Mouse (Mus musculus) forebrain, embryonic 10.5 days (tissue): Measurements from ENCODE around the gene Adar. TPM values are rescaled to one million over a fixed set of nuclear protein-coding genes. Genes with fewer than 3 reads are reported as not detected.
A peak's percentile ranks its signal among the peaks of the same experiment; 100 is the strongest.

Experiments
- DNase-seq: peaks from one replicate; pipeline ENCODE4 v3.0.0-alpha.2; 2017; ENCODE audit warnings: low spot score; ENCODE audit errors: extremely low spot score
- H3K27ac ChIP-seq: fragments of 300-500 bp; sonication (generic); 2 replicates; pipeline ENCODE4 v1.5.1; 2016; ENCODE audit warnings: mild to moderate bottlenecking
- H3K27me3 ChIP-seq: fragments of 300-500 bp; sonication (generic); 2 replicates; pipeline ENCODE4 v1.6.1; 2016; ENCODE audit warnings: mild to moderate bottlenecking; ENCODE audit not compliant: poor library complexity, severe bottlenecking
- H3K36me3 ChIP-seq: fragments of 300-500 bp; sonication (generic); replicated peaks from 2 replicates; pipeline ENCODE4 v1.6.1; 2016; ENCODE audit warnings: mild to moderate bottlenecking, moderate library complexity
- H3K4me1 ChIP-seq: fragments of 300-500 bp; sonication (generic); 2 replicates; pipeline ENCODE4 v1.6.1; 2016
- H3K4me3 ChIP-seq: fragments of 300-500 bp; sonication (generic); 2 replicates; pipeline ENCODE4 v1.5.1; 2016; ENCODE audit warnings: mild to moderate bottlenecking, moderate library complexity
- H3K9me3 ChIP-seq: fragments of 300-500 bp; sonication (generic); 2 replicates; pipeline ENCODE4 v1.6.1; 2016; ENCODE audit warnings: mild to moderate bottlenecking, moderate library complexity
- WGBS: fragments of 180-500 bp; shearing (Covaris S2); methylation state at CpG from one replicate; pipeline ENCODE4 v1.1.7; 2016; 5-methylcytosine and 5-hydroxymethylcytosine counted together
- polyA plus RNA-seq: library from polyadenylated mRNA; unstranded; fragments of >200 nt; fragmentation: Nextera tagmentation; extraction: Ambion mirVana; gene quantifications from 2 replicates; pipeline ENCODE4 v1.2.1, GENCODE M21; 2016

Adar gene
- polyA plus RNA-seq = 16.3 and 16.4 TPM in 2 replicates

GRCm38 (mm10) chr3:89714359-89715206 lies at the start of gene Adar:
TSS of gene Adar (plus strand) at chr3:89715022.
- H3K9me3 ChIP-seq = no peaks in the 10 kb centered on the region
- H3K4me1 ChIP-seq = peaks cover 20% of the 10 kb centered on the region
- peak; percentile 87 for DNase-seq
- peaks cover 10% of the 10 kb centered on the region; the same call in 1 of the 2 replicates for H3K27me3 ChIP-seq
- peak within 1 kb of the TSS; percentile 100 for H3K4me3 ChIP-seq
- WGBS = 7% methylated on average over 28 of the region's 28 CpGs
- peak within 1 kb of the TSS; percentile 93 for H3K27ac ChIP-seq
- H3K36me3 ChIP-seq = peaks cover 8% of the 10 kb centered on the region; the same call in 1 of the 2 replicates

GRCm38 (mm10) chr3:89667131-89667530 lies 47.7 kb upstream of the Adar start:
- Histone ChIP-seq H3K9me3 (no peaks in the 10 kb centered on the region), H3K4me3 (no peak overlapping the region), H3K27me3 (peaks cover 16% of the 10 kb centered on the region; the same call in 1 of the 2 replicates), H3K4me1 (peaks cover 41% of the 10 kb centered on the region), H3K27ac (no peak overlapping the region), H3K36me3 (no peaks in the 10 kb centered on the region)
- WGBS = 49% methylated on average over 11 of the region's 11 CpGs
- DNase-seq = no peak

GRCm38 (mm10) chr3:89671334-89671733 lies 43.5 kb upstream of the Adar start:
- no peak overlapping the region for H3K27ac ChIP-seq
- DNase-seq = no peak
- 0 out of 2 replicates have a peak, but pooled peaks cover 6% of the 10 kb centered on the region for H3K27me3 ChIP-seq
- no peak overlapping the region for H3K4me3 ChIP-seq
- peaks cover 9% of the 10 kb centered on the region for H3K4me1 ChIP-seq
- H3K36me3 ChIP-seq = no peaks in the 10 kb centered on the region
- 83% methylated on average over 6 of the region's 6 CpGs for WGBS
- H3K9me3 ChIP-seq = no peaks in the 10 kb centered on the region

DNA sequence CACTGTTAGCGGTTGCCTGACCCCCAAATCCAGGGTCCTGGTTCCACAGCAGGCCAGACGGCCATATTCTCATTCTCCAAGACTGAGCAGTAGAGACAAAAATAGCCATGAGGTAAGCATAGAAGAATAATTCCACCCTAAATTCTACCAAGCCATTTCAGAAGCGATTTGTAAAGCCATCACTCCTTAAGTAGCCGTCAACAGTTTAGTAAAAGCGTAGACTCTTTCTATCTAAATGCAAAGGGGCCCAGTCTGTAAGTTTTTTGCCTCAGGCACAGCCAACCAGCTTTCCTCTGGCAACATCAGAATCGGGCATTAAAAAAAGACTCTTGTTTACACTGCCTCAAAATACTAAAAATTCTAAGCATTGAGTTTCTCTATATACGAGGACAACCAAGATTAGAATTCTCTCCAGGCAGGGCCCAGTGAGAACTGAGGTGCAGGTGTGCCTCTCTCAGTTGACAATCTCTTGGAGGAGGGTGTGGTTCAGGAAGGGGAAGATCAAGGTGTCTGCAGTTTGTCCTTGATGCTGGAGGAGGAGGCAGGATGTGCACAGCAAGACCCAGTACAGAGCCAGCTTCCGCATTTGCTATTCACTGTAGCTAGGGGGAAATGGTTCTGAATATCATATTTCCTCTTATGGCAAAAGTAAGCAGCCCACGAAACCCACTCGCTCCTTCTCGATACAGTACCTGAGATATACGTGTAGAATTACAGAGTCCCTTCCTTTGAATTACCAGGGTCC lies 42.1 kb upstream of the Adar start:
- Histone ChIP-seq H3K4me3 (no peak overlapping the region), H3K36me3 (no peaks in the 10 kb centered on the region), H3K27me3 (no peaks in the 10 kb centered on the region), H3K4me1 (peaks cover 8% of the 10 kb centered on the region), H3K27ac (no peak overlapping the region), H3K9me3 (no peaks in the 10 kb centered on the region)
- 86% methylated on average over 12 of the region's 12 CpGs for WGBS
- DNase-seq = no peak

DNA sequence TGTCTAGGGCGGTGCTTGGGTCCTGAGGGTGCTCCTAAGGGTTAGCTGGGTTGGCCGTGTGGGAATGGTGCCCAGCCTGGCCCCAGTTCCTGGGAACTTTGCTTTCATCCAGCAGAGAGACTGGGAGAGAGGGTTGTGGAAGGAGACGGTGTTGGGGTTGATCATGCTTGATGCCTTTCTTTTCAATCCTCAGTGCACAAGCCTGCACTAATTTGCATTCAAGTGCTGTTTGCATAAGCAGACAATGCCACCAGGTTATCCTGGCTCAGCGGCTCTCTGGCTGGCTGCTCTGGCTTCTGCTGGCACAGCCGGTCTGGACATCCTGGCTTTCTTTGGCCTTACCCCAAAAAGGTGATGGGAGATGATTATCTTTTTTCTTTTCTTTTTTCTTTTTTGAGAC lies 37.2 kb upstream of the Adar start:
- 58% methylated on average over 5 of the region's 5 CpGs for WGBS
- no peak for DNase-seq
- peaks cover 10% of the 10 kb centered on the region for H3K27me3 ChIP-seq
- peaks cover 17% of the 10 kb centered on the region for H3K4me1 ChIP-seq
- H3K36me3 ChIP-seq = no peaks in the 10 kb centered on the region
- peak overlapping the region; percentile 75 for H3K27ac ChIP-seq
- H3K9me3 ChIP-seq = no peaks in the 10 kb centered on the region
- no peak overlapping the region for H3K4me3 ChIP-seq

- no peaks in the 10 kb centered on the region for H3K36me3 ChIP-seq
- no peaks in the 10 kb centered on the region for H3K9me3 ChIP-seq
- H3K4me1 ChIP-seq = peaks cover 36% of the 10 kb centered on the region
- WGBS = 52% methylated on average over 5 of the region's 5 CpGs
- peaks cover 21% of the 10 kb centered on the region for H3K27me3 ChIP-seq
- no peak overlapping the region for H3K4me3 ChIP-seq
- DNase-seq = no peak
- no peak overlapping the region for H3K27ac ChIP-seq
Measured at GRCm38 (mm10) chr3:89686031-89686430, 28.8 kb upstream of the Adar start.

DNA sequence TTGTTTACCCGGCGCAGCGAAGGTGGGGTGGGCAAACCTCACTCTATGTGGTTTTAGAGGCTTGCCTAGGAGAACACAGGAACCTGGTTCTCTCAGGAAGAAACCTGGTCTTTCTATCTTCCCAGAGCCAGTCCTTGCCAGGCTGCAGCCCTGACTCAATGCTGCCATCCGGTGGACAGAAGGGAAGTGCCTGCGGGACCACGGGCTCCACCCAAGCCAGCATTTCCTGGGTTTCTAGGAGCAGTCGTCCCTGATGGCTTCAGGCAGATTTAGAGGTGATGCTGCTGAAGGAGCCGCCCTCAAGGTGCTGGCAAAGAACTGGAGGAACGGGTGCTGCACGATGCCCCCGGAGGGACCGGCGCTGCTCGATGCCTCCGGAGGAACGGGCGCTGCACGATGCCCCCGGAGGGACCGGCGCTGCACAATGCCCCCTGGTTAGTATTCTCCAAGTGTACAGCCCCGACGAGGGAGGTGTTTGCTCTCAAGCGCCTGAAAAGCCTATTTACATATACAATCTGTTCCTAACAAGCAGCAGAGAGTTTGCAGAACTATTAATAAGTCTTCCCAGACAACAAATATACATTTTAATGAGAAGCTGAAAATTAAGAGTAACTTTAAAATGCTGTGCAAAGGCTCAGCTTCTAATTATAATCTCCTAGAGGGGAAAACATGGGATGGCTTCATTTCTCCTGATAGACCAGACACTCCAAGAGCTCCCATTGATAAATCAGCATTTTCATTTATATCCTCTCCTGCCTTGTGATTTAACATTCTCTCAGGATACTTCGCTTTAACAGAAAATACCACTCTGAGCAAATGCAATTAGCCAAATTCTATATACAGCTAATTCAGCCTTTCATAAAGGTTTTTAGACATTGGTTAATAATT lies 25.9 kb upstream of the Adar start:
- DNase-seq = peak; percentile 88
- Histone ChIP-seq H3K4me3 (peak overlapping the region; percentile 60), H3K27ac (peak overlapping the region; percentile 89), H3K27me3 (peaks cover 9% of the 10 kb centered on the region; the same call in 1 of the 2 replicates), H3K4me1 (peaks cover 24% of the 10 kb centered on the region), H3K36me3 (no peaks in the 10 kb centered on the region), H3K9me3 (peaks cover 6% of the 10 kb centered on the region; the same call in 1 of the 2 replicates)
- 6% methylated on average over 25 of the region's 25 CpGs for WGBS

DNA sequence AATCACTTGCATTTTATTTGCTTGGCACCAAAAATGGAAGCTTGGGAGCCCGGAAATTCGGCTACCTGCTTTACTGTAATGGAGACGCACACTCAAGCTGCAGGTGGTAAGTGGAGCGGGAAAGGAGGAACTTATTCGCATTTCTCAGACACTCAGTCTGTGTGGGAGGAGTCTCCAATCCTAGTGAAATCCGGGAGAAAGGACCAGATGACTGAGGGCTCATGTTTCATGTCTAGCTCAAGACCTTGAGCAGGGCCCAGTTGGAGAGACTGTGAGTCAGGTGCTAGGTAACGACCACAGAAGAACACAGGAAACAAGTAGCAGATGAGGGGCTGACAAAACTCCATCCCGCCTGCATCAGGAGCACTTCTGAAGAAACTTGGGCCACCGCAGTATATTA lies 23.0 kb upstream of the Adar start:
- Histone ChIP-seq H3K4me1 (peaks cover 25% of the 10 kb centered on the region), H3K27ac (no peak overlapping the region), H3K4me3 (no peak overlapping the region), H3K36me3 (no peaks in the 10 kb centered on the region), H3K27me3 (peaks cover 9% of the 10 kb centered on the region; the same call in 1 of the 2 replicates), H3K9me3 (peaks cover 6% of the 10 kb centered on the region; the same call in 1 of the 2 replicates)
- 76% methylated on average over 9 of the region's 9 CpGs for WGBS
- DNase-seq = no peak

GRCm38 (mm10) chr3:89696152-89696821 lies 18.5 kb upstream of the Adar start:
- H3K9me3 ChIP-seq = peaks cover 6% of the 10 kb centered on the region; the same call in 1 of the 2 replicates
- no peaks in the 10 kb centered on the region for H3K27me3 ChIP-seq
- no peaks in the 10 kb centered on the region for H3K36me3 ChIP-seq
- H3K4me1 ChIP-seq = peaks cover 13% of the 10 kb centered on the region
- no peak overlapping the region for H3K4me3 ChIP-seq
- WGBS = 81% methylated on average over 12 of the region's 12 CpGs
- no peak overlapping the region for H3K27ac ChIP-seq
- no peak for DNase-seq

- DNase-seq = no peak
- H3K4me3 ChIP-seq = no peak overlapping the region
- no peaks in the 10 kb centered on the region for H3K36me3 ChIP-seq
- no peak overlapping the region for H3K27ac ChIP-seq
- WGBS = 84% methylated on average over 1 of the region's 1 CpGs
- H3K27me3 ChIP-seq = no peaks in the 10 kb centered on the region
- H3K9me3 ChIP-seq = no peaks in the 10 kb centered on the region
- peaks cover 16% of the 10 kb centered on the region for H3K4me1 ChIP-seq
Measured at GRCm38 (mm10) chr3:89698958-89699357, 15.9 kb upstream of the Adar start.

- no peak overlapping the region for H3K27ac ChIP-seq
- H3K4me1 ChIP-seq = peaks cover 16% of the 10 kb centered on the region
- no peaks in the 10 kb centered on the region for H3K9me3 ChIP-seq
- WGBS = 77% methylated on average over 11 of the region's 11 CpGs
- H3K4me3 ChIP-seq = no peak overlapping the region
- DNase-seq = no peak
- no peaks in the 10 kb centered on the region for H3K36me3 ChIP-seq
- H3K27me3 ChIP-seq = no peaks in the 10 kb centered on the region
Measured at GRCm38 (mm10) chr3:89700461-89700860, 14.4 kb upstream of the Adar start.

DNA sequence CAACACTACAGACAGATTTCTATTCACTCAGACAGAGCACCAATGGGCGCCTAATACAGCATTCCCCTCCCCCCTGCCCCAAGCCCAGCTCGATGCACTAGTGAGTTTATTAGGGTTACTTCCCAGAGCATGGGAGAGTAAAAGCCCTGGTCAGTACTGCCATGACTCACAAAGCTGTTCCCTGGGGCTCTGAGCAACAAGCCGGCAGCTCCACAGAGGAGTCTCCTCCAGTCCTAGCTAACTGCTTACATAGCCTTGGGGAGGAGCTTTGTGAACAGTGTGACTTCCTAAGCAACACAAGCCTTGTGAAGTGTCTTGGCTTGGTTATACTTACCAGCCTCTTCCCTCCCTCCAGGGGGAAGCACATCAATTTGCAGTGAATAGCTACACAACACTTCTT lies 11.2 kb upstream of the Adar start:
- Histone ChIP-seq H3K36me3 (no peaks in the 10 kb centered on the region), H3K4me3 (no peak overlapping the region), H3K4me1 (0 out of 2 replicates have a peak, but pooled peaks cover 9% of the 10 kb centered on the region), H3K27me3 (no peaks in the 10 kb centered on the region), H3K9me3 (no peaks in the 10 kb centered on the region), H3K27ac (no peak overlapping the region)
- WGBS = 52% methylated on average over 3 of the region's 3 CpGs
- no peak for DNase-seq
